Mouse (Mus musculus) brain, embryonic 14.5 days (tissue): ENCODE data around the gene Cry2.

ENCODE experiments used
- CTCF ChIP-seq: fragments of 200-500 bp; IDR thresholded peaks from 2 replicates; pipeline ENCODE4 v1.5.1; 2012; ENCODE audit warnings: inconsistent platforms, mild to moderate bottlenecking, moderate library complexity, borderline replicate concordance; ENCODE audit not compliant: insufficient read depth, insufficient read length; ENCODE audit errors: extremely low read depth
- POLR2A ChIP-seq: fragments of 200-500 bp; IDR thresholded peaks from 2 replicates; pipeline ENCODE4 v1.6.1; 2012; ENCODE audit warnings: mild to moderate bottlenecking, inconsistent platforms, borderline replicate concordance; ENCODE audit not compliant: poor library complexity, insufficient read depth, insufficient read length, severe bottlenecking; ENCODE audit errors: extremely low read depth

DNA sequence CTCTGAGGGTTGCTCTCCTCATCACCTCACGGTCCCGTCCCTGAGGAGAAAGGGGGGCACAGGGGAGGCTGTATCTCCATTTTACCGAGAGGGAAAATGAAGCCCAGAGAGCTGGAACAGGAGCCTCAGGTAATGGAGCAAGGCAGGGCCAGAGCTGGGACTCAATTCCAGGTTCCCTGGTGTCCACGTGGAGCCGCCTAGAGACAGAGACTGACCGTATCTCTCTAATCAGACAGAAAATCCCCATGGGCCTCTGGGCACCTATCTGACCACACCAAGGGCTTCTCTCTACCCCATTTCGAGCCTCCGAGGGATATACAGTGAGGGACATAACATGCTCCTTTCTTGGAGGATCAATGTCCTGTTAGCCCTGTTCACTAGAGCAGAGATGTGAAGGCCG lies 10.7 kb downstream of the Cry2 start:
- TF ChIP-seq CTCF = no peak
- no peak for TF ChIP-seq POLR2A
